Mouse (Mus musculus) small intestine, adult 2 months (tissue): Measurements from ENCODE around the gene Parp11. TPM values are rescaled to one million over a fixed set of nuclear protein-coding genes. Genes with fewer than 3 reads are reported as not detected.

Experiments used
- H3K27ac ChIP-seq: fragments of 200-500 bp; 2 replicates; pipeline ENCODE4 v1.5.1; 2012; ENCODE audit warnings: low read depth, low read length, control low read depth, inconsistent platforms; ENCODE audit not compliant: insufficient read depth
- H3K27me3 ChIP-seq: fragments of 200-500 bp; 2 replicates; pipeline ENCODE4 v1.6.1; 2012; ENCODE audit warnings: mild to moderate bottlenecking, moderate library complexity, low read length, inconsistent platforms; ENCODE audit not compliant: control insufficient read depth, insufficient read depth
- H3K36me3 ChIP-seq: fragments of 200-500 bp; 2 replicates; pipeline ENCODE4 v1.6.1; 2012; ENCODE audit warnings: mild to moderate bottlenecking, low read length, control low read depth, inconsistent platforms; ENCODE audit not compliant: control insufficient read depth, insufficient read depth
- H3K4me1 ChIP-seq: fragments of 200-500 bp; 2 replicates; pipeline ENCODE4 v1.6.1; 2012; ENCODE audit warnings: low read length, inconsistent platforms, mixed read lengths; ENCODE audit not compliant: control insufficient read depth, insufficient read depth, insufficient read length
- H3K4me3 ChIP-seq: fragments of 200-500 bp; 2 replicates; pipeline ENCODE4 v1.5.1; 2012; ENCODE audit warnings: low read depth, mild to moderate bottlenecking, control low read depth, inconsistent platforms, low read length, moderate library complexity
- CTCF ChIP-seq: fragments of 200-500 bp; IDR thresholded peaks from 2 replicates; pipeline ENCODE4 v1.5.1; 2012; ENCODE audit warnings: low read depth, mild to moderate bottlenecking, control low read depth, inconsistent platforms, low read length, moderate library complexity, mixed read lengths; ENCODE audit not compliant: insufficient replicate concordance, insufficient read length; ENCODE audit errors: extremely low read depth
- POLR2A ChIP-seq: fragments of 200-500 bp; IDR thresholded peaks from 2 replicates; pipeline ENCODE4 v1.6.1; 2012; ENCODE audit warnings: low read depth, mild to moderate bottlenecking, control low read depth, inconsistent platforms, low read length, moderate library complexity
- WGBS: fragments of 180-500 bp; shearing (Covaris S2); methylation state at CpG from one replicate; pipeline ENCODE4 v1.1.7; 2018; 5-methylcytosine and 5-hydroxymethylcytosine counted together
- polyA plus RNA-seq: library from polyadenylated mRNA; depleted of rRNA; stranded (reverse); fragments of >200 nt; gene quantifications from 2 replicates; pipeline ENCODE4 v1.2.3, GENCODE M21; 2012

The Parp11 gene
- polyA plus RNA-seq, 1 experiment: 3.8 TPM

DNA sequence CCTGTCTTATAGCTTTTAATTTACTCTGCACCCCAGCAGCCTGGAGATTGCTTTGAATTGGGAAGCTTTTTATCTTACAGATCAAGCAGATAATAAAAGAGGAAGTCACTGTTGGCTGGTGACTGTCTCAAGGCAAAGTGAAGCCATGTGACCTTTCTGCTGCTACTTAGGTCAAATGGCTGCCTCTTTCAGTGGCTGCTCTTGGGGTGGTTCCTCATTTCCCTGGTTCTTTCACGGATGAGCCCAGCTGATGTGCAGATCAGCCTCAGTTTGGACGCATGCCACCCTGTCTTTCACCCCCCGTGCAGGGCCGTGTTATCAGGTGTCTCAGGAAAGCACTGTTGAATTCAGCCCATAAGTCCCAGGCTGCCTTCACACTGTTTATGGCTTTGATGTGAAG lies 25.4 kb downstream of the Parp11 start:
- no peak for TF ChIP-seq CTCF
- no peak for TF ChIP-seq POLR2A
- H3K27me3 ChIP-seq: no peaks in the 10 kb centered on the region
- H3K36me3 ChIP-seq: peaks cover 16% of the 10 kb centered on the region
- WGBS: 59% methylated on average over 4 of the region's 4 CpGs
- no peak overlapping the region for H3K27ac ChIP-seq
- no peaks in the 10 kb centered on the region; the same call in 1 of the 2 replicates for H3K4me1 ChIP-seq
- no peak overlapping the region for H3K4me3 ChIP-seq

DNA sequence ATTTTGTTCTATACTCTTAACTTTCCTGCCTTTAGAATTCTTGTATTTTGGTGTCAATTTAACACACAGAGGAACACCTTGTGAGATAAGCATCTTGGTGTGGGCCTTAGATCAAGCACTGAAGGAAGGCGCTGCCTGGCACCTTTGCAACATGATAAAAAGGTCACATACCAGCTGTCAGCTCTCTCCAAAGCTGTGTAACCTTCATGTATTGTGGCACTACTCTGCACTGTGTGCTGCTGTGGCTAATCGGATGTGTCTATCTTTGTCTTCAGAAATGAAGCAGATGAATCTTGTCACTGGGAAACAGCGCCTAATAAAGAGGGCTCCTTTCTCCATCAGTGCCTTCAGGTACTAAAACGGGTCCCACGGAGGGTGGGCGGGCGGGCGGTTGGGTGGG lies 27.3 kb downstream of the Parp11 start:
- Histone ChIP-seq H3K27ac (no peak overlapping the region), H3K4me3 (no peak overlapping the region), H3K27me3 (no peaks in the 10 kb centered on the region), H3K4me1 (no peaks in the 10 kb centered on the region; the same call in 1 of the 2 replicates), H3K36me3 (peaks cover 19% of the 10 kb centered on the region)
- TF ChIP-seq POLR2A (no peak), CTCF (no peak)
- WGBS: 85% methylated on average over 8 of the region's 8 CpGs

- 90% methylated on average over 3 of the region's 3 CpGs for WGBS
- no peak overlapping the region for H3K4me3 ChIP-seq
- no peak for TF ChIP-seq POLR2A
- TF ChIP-seq CTCF: no peak
- H3K4me1 ChIP-seq: no peaks in the 10 kb centered on the region; the same call in 1 of the 2 replicates
- peaks cover 15% of the 10 kb centered on the region for H3K36me3 ChIP-seq
- no peak overlapping the region for H3K27ac ChIP-seq
- no peaks in the 10 kb centered on the region for H3K27me3 ChIP-seq
Observed at GRCm38 (mm10) chr6:127475231-127475630, 28.6 kb downstream of the Parp11 start.

DNA sequence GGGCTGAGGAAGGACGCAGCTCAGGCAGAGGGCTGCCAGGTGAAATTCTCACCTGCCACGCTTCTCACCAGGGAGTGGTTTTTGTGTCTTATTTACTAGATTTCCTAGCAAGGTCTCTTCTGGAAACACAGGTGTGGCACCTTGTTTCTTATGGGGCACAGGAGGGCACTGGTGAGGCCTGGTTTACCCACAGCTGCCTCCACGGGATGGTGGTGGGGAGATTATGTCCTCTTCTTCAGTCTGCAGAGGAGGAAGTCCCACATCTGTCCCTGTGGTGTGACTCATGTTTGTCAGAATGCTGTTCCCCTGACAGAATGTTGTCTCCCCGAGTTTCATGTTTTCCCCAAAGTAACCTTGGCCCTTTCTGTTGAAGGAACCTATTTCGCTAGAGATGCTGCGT lies 44.4 kb downstream of the Parp11 start:
- WGBS: 66% methylated on average over 6 of the region's 6 CpGs
- Histone ChIP-seq H3K27me3 (no peaks in the 10 kb centered on the region), H3K36me3 (peaks cover 8% of the 10 kb centered on the region), H3K4me3 (no peak overlapping the region), H3K4me1 (peaks cover 2% of the 10 kb centered on the region; the same call in 1 of the 2 replicates), H3K27ac (no peak overlapping the region)
- no peak for TF ChIP-seq CTCF
- no peak for TF ChIP-seq POLR2A

- Histone ChIP-seq H3K27me3 (no peaks in the 10 kb centered on the region), H3K27ac (no peak overlapping the region), H3K36me3 (peaks cover 8% of the 10 kb centered on the region), H3K4me3 (no peak overlapping the region), H3K4me1 (peaks cover 2% of the 10 kb centered on the region; the same call in 1 of the 2 replicates)
- TF ChIP-seq CTCF (no peak), POLR2A (no peak)
- WGBS: 80% methylated on average over 4 of the region's 4 CpGs
Observed at GRCm38 (mm10) chr6:127492561-127492960, 45.9 kb downstream of the Parp11 start.

GRCm38 (mm10) chr6:127493750-127494149 lies 47.1 kb downstream of the Parp11 start:
- WGBS: 93% methylated on average over 13 of the region's 13 CpGs
- Histone ChIP-seq H3K36me3 (peaks cover 8% of the 10 kb centered on the region), H3K27me3 (no peaks in the 10 kb centered on the region), H3K27ac (no peak overlapping the region), H3K4me3 (no peak overlapping the region), H3K4me1 (peaks cover 2% of the 10 kb centered on the region; the same call in 1 of the 2 replicates)
- TF ChIP-seq POLR2A (no peak), CTCF (no peak)

GRCm38 (mm10) chr6:127494357-127494756 lies 47.7 kb downstream of the Parp11 start:
- H3K27me3 ChIP-seq: no peaks in the 10 kb centered on the region
- WGBS: 31% methylated on average over 9 of the region's 9 CpGs
- TF ChIP-seq POLR2A: no peak
- no peak for TF ChIP-seq CTCF
- H3K36me3 ChIP-seq: peaks cover 8% of the 10 kb centered on the region
- H3K4me3 ChIP-seq: no peak overlapping the region
- no peak overlapping the region for H3K27ac ChIP-seq
- peaks cover 2% of the 10 kb centered on the region; the same call in 1 of the 2 replicates for H3K4me1 ChIP-seq

DNA sequence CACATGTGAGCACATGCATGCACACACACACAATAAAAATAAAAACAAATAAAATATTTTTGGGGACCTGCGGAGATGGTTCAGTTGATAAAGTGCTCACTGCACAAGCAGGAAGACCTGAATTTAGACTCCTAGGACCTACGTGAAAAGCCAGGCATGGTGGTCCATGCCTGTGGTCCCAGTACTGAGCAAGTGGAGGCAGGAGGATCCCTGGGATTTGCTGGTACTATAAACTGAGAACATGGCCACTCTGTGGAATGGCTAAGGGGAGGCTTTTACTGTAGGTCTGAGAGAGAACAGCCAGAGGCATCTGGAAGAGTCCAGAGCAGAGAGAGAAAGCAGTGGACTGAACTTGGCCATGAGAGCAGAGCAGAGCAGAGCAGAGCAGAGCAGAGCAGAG lies 48.6 kb downstream of the Parp11 start:
- no peak for TF ChIP-seq CTCF
- no peak for TF ChIP-seq POLR2A
- H3K36me3 ChIP-seq: peaks cover 7% of the 10 kb centered on the region
- WGBS: 93% methylated on average over 2 of the region's 2 CpGs
- H3K4me1 ChIP-seq: peaks cover 2% of the 10 kb centered on the region; the same call in 1 of the 2 replicates
- no peak overlapping the region for H3K27ac ChIP-seq
- no peaks in the 10 kb centered on the region for H3K27me3 ChIP-seq
- no peak overlapping the region for H3K4me3 ChIP-seq
